Mouse (Mus musculus): ENCODE measurements around the gene Armc7. TPM values are rescaled to one million over a fixed set of nuclear protein-coding genes. Genes with fewer than 3 reads are reported as not detected.
A peak's percentile ranks its signal among the peaks of the same experiment; 100 is the strongest.
"Not testable (repeated sequence)": the region's sequence is repeated elsewhere in the genome, so short reads cannot be mapped to it uniquely, and the experiment has no call there.

Gene Armc7
- polyA plus RNA-seq, 1 experiment = 31.1 TPM

- TF ChIP-seq POLR2A (IDR thresholded peaks at IDR 0.05; ENCODE audit: borderline replicate concordance, low read depth, low read length) = no peak
- TF ChIP-seq CTCF (IDR thresholded peaks at IDR 0.05; ENCODE audit: low read depth, low read length) = no peak
- Histone ChIP-seq H3K27ac (ENCODE audit: insufficient read depth, low read depth, low read length) (no peak overlapping the region), H3K4me1 (ENCODE audit: control insufficient read depth, insufficient read depth, low read length) (peaks cover 5% of the 10 kb centered on the region), H3K4me3 (ENCODE audit: insufficient read depth, low read length) (no peak overlapping the region)
These were observed 44.1 kb downstream of the Armc7 start for GRCm38 (mm10) chr11:115519581-115519980.

- TF ChIP-seq POLR2A (IDR thresholded peaks at IDR 0.05; ENCODE audit: borderline replicate concordance, low read depth, low read length) (no peak), CTCF (IDR thresholded peaks at IDR 0.05; ENCODE audit: low read depth, low read length) (no peak)
These were observed 44.8 kb downstream of the Armc7 start for GRCm38 (mm10) chr11:115520218-115520617.

GRCm38 (mm10) chr11:115521080-115521479 is 45.6 kb downstream of the Armc7 start:
- Histone ChIP-seq H3K4me1 (ENCODE audit: control insufficient read depth, insufficient read depth, low read length) (peaks cover 2% of the 10 kb centered on the region; the same call in 1 of the 2 replicates), H3K4me3 (ENCODE audit: insufficient read depth, low read length) (no peak overlapping the region), H3K27ac (ENCODE audit: insufficient read depth, low read depth, low read length) (no peak overlapping the region)
- TF ChIP-seq CTCF (IDR thresholded peaks at IDR 0.05; ENCODE audit: low read depth, low read length) (no peak), POLR2A (IDR thresholded peaks at IDR 0.05; ENCODE audit: borderline replicate concordance, low read depth, low read length) (no peak)

More at GRCm38 (mm10) chr11:115520218-115520617, 44.8 kb downstream of the Armc7 start:
- no peak overlapping the region for H3K27ac ChIP-seq (ENCODE audit: insufficient read depth, low read depth, low read length)
- H3K4me3 ChIP-seq (ENCODE audit: insufficient read depth, low read length) = no peak overlapping the region
- peaks cover 2% of the 10 kb centered on the region; the same call in 1 of the 2 replicates for H3K4me1 ChIP-seq (ENCODE audit: control insufficient read depth, insufficient read depth, low read length)

GRCm38 (mm10) chr11:115522238-115522637 is 46.8 kb downstream of the Armc7 start:
- H3K4me3 ChIP-seq (ENCODE audit: insufficient read depth, low read length) = no peak overlapping the region
- TF ChIP-seq POLR2A (IDR thresholded peaks at IDR 0.05; ENCODE audit: borderline replicate concordance, low read depth, low read length) (no peak), CTCF (IDR thresholded peaks at IDR 0.05; ENCODE audit: low read depth, low read length) (no peak)
- no peak overlapping the region for H3K27ac ChIP-seq (ENCODE audit: insufficient read depth, low read depth, low read length)
- peaks cover 2% of the 10 kb centered on the region; the same call in 1 of the 2 replicates for H3K4me1 ChIP-seq (ENCODE audit: control insufficient read depth, insufficient read depth, low read length)

- H3K4me3 ChIP-seq (ENCODE audit: insufficient read depth, low read length) = no peak overlapping the region
- H3K27ac ChIP-seq (ENCODE audit: insufficient read depth, low read depth, low read length) = no peak overlapping the region
- H3K4me1 ChIP-seq (ENCODE audit: control insufficient read depth, insufficient read depth, low read length) = peaks cover 2% of the 10 kb centered on the region; the same call in 1 of the 2 replicates
- no peak for TF ChIP-seq CTCF (IDR thresholded peaks at IDR 0.05; ENCODE audit: low read depth, low read length)
- no peak for TF ChIP-seq POLR2A (IDR thresholded peaks at IDR 0.05; ENCODE audit: borderline replicate concordance, low read depth, low read length)
These were observed 47.2 kb downstream of the Armc7 start for GRCm38 (mm10) chr11:115522703-115523102.

GRCm38 (mm10) chr11:115526446-115526845 is 51.0 kb downstream of the Armc7 start:
- not testable (repeated sequence) for H3K27ac ChIP-seq (ENCODE audit: insufficient read depth, low read depth, low read length); H3K4me3 ChIP-seq (ENCODE audit: insufficient read depth, low read length); H3K4me1 ChIP-seq (ENCODE audit: control insufficient read depth, insufficient read depth, low read length)

GRCm38 (mm10) chr11:115534759-115535371 is 59.4 kb downstream of the Armc7 start:
- Histone ChIP-seq H3K4me1 (ENCODE audit: control insufficient read depth, insufficient read depth, low read length) (peaks cover 3% of the 10 kb centered on the region; the same call in 1 of the 2 replicates), H3K4me3 (ENCODE audit: insufficient read depth, low read length) (peak overlapping the region; percentile 96)
- TF ChIP-seq POLR2A (IDR thresholded peaks at IDR 0.05; ENCODE audit: borderline replicate concordance, low read depth, low read length) (no peak), CTCF (IDR thresholded peaks at IDR 0.05; ENCODE audit: low read depth, low read length) (no peak)

GRCm38 (mm10) chr11:115535401-115536037 is 60.1 kb downstream of the Armc7 start:
- peak overlapping the region; percentile 74 for H3K27ac ChIP-seq (ENCODE audit: insufficient read depth, low read depth, low read length)
- H3K4me1 ChIP-seq (ENCODE audit: control insufficient read depth, insufficient read depth, low read length) = peaks cover 3% of the 10 kb centered on the region; the same call in 1 of the 2 replicates
- TF ChIP-seq CTCF (IDR thresholded peaks at IDR 0.05; ENCODE audit: low read depth, low read length) = no peak
- TF ChIP-seq POLR2A (IDR thresholded peaks at IDR 0.05; ENCODE audit: borderline replicate concordance, low read depth, low read length) = no peak
- H3K4me3 ChIP-seq (ENCODE audit: insufficient read depth, low read length) = peak overlapping the region; percentile 96

More at GRCm38 (mm10) chr11:115534759-115535371, 59.4 kb downstream of the Armc7 start:
- H3K27ac ChIP-seq (ENCODE audit: insufficient read depth, low read depth, low read length) = peak overlapping the region; percentile 74

- Histone ChIP-seq H3K4me3 (ENCODE audit: insufficient read depth, low read length) (peak within 1 kb of the TSS; percentile 96), H3K27ac (ENCODE audit: insufficient read depth, low read depth, low read length) (peak within 1 kb of the TSS; percentile 74), H3K4me1 (ENCODE audit: control insufficient read depth, insufficient read depth, low read length) (peaks cover 3% of the 10 kb centered on the region; the same call in 1 of the 2 replicates)
- no peak for TF ChIP-seq POLR2A (IDR thresholded peaks at IDR 0.05; ENCODE audit: borderline replicate concordance, low read depth, low read length)
- TF ChIP-seq CTCF (IDR thresholded peaks at IDR 0.05; ENCODE audit: low read depth, low read length) = no peak
These were observed 60.7 kb downstream of the Armc7 start, which contains the start of gene Sumo2 for GRCm38 (mm10) chr11:115536038-115536681. Gene Sumo2, minus strand, starts transcription at chr11:115536276.
